ENCODE assay signal across 22 mouse cellular contexts in the genomic region with DNA sequence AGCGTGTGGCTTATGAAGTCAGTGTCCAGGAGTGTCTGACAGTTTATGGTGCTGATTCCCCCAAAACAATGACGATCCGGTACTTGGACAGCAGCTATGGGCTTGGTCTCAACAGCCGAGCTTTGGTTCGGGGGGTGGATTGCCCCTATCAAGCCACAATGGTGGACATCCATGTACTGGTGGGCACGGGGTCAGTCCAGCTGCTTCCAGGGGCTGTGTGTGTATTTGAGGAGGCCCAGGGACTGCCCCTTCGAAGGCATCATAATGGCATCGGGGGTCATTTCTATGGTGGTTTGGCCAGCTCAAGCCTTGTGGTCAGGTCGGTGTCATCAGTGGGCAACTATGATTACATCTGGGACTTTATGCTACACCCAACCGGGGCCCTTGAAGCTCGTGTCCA. TPM values are rescaled to one million over a fixed set of nuclear protein-coding genes. Genes with fewer than 3 reads are reported as not detected.
"Had no signal": no experiment of that assay in that cellular context is flagged by ENCODE, and none has a peak within 500 bp of the region (broad histone marks: within the 10 kb centered on the region; RNA-seq: fewer than 3 reads in every experiment).

No protein-coding gene starts in this region.

- ATAC-seq: midbrain, embryonic 16.5 days had no signal

- H3K27ac ChIP-seq: midbrain, embryonic 10.5 days; midbrain, embryonic 12.5 days; neural tube, embryonic 13.5 days; neural tube, embryonic 15.5 days; stomach, embryonic 15.5 days; stomach, postnatal 0 days had no signal

- H3K9me3 ChIP-seq: midbrain, embryonic 10.5 days; midbrain, embryonic 12.5 days; neural tube, embryonic 13.5 days; neural tube, embryonic 15.5 days; stomach, embryonic 15.5 days had no signal

- H3K4me2 ChIP-seq: lung, embryonic 14.5 days; midbrain, embryonic 12.5 days; neural tube, embryonic 13.5 days; neural tube, embryonic 15.5 days; stomach, embryonic 15.5 days had no signal

- DNase-seq: lung, adult 18-20 months; lung, embryonic 14.5 days; lung, postnatal 10 days; lung, postnatal 4 days; midbrain, embryonic 14.5 days; right cerebral cortex, postnatal 14 days; thymus, adult 2 months; thymus, postnatal 25 days; thymus, postnatal 4 days had no signal

- H3K4me1 ChIP-seq: midbrain, embryonic 12.5 days; neural tube, embryonic 13.5 days had no signal

- H3K4me3 ChIP-seq: midbrain, embryonic 10.5 days; midbrain, embryonic 12.5 days; myocyte; neural tube, embryonic 13.5 days; neural tube, embryonic 15.5 days; stomach, embryonic 15.5 days had no signal

- H3K27me3 ChIP-seq: midbrain, embryonic 12.5 days; neural tube, embryonic 13.5 days; neural tube, embryonic 15.5 days; stomach, embryonic 15.5 days had no signal

- H3K9ac ChIP-seq: lung, embryonic 14.5 days; midbrain, embryonic 12.5 days; neural tube, embryonic 13.5 days; neural tube, embryonic 15.5 days; stomach, embryonic 15.5 days had no signal

RNA-seq across cellular contexts. Expression of gene Aoc3, which starts 4.3 kb away (rescaled TPM):
- total RNA-seq: megakaryocyte, adult 5-6 weeks; megakaryocyte-erythroid progenitor cell, adult 5-6 weeks had no signal
- polyA plus RNA-seq: midbrain, embryonic 12.5 days; neural tube, embryonic 11.5 days; neural tube, embryonic 13.5 days had no signal

RNA-seq across cellular contexts. Expression of gene G6pc, which starts 41.2 kb away (rescaled TPM):
- total RNA-seq: megakaryocyte, adult 5-6 weeks; megakaryocyte-erythroid progenitor cell, adult 5-6 weeks had no signal
- polyA plus RNA-seq: lung, embryonic 14.5 days; lung, embryonic 16.5 days; midbrain, embryonic 10.5 days; midbrain, embryonic 12.5 days; midbrain, embryonic 14.5 days; midbrain, embryonic 16.5 days; myocyte; neural tube, embryonic 11.5 days; neural tube, embryonic 13.5 days; neural tube, embryonic 15.5 days; urinary bladder, adult 2 months had no signal
